Mouse (Mus musculus): ENCODE measurements around the gene Ufc1. TPM values are rescaled to one million over a fixed set of nuclear protein-coding genes. Genes with fewer than 3 reads are reported as not detected.
"Not testable (repeated sequence)": the region's sequence is repeated elsewhere in the genome, so short reads cannot be mapped to it uniquely, and the experiment has no call there.

Ufc1 gene
- polyA plus RNA-seq, 1 experiment = 97.6 TPM

DNA sequence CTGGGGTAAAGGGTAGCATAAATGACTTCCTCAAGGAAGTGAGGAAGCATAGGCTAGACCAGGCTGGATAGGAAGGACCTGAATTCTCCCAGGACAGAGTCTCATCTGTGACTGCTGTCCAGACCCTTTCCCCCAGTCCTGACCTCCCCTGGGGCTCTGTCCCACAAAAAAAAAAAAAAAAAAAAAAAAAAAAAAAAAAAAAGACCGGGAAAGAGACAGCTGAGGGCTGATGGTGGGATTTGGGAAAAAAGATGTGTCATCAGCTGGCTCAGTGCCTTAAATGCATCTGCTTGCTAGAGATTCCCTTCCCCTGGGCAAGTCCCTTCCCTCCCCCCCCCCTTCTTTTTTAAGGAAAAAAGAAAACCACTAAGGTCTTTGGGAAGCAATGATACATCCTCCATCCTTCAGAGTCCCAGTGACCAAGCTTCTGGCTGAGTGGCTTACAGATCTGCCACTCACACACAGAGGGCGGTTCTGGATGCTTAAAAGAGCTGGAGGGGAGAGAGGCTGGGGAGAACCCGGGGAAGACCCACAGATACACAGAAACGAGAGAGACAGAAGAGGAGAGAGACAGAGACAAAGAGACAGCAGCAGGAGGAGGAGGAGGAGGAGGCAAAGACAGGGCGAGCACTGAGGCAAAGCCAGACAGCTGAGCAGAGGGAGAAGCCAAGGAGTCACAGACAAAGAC lies 44.8 kb downstream of the Ufc1 start, which contains the start of gene Adamts4:
Adamts4 (plus strand) TSS at position 509 of the 688 bp plus-strand sequence.
- Histone ChIP-seq H3K4me3 (replicated peaks) (peak within 1 kb of the TSS; percentile 4), H3K9me3 (no peaks in the 10 kb centered on the region), H3K36me3 (replicated peaks; ENCODE audit: low read length) (peaks cover 7% of the 10 kb centered on the region), H3K4me1 (peaks cover 77% of the 10 kb centered on the region), H3K27me3 (replicated peaks) (peaks cover 25% of the 10 kb centered on the region)
- no peak for TF ChIP-seq FLI1 (IDR thresholded peaks at IDR 0.05; ENCODE audit: low read length)
- TF ChIP-seq GATA1 (IDR thresholded peaks at IDR 0.05; ENCODE audit: borderline replicate concordance, low read length) = no peak

DNA sequence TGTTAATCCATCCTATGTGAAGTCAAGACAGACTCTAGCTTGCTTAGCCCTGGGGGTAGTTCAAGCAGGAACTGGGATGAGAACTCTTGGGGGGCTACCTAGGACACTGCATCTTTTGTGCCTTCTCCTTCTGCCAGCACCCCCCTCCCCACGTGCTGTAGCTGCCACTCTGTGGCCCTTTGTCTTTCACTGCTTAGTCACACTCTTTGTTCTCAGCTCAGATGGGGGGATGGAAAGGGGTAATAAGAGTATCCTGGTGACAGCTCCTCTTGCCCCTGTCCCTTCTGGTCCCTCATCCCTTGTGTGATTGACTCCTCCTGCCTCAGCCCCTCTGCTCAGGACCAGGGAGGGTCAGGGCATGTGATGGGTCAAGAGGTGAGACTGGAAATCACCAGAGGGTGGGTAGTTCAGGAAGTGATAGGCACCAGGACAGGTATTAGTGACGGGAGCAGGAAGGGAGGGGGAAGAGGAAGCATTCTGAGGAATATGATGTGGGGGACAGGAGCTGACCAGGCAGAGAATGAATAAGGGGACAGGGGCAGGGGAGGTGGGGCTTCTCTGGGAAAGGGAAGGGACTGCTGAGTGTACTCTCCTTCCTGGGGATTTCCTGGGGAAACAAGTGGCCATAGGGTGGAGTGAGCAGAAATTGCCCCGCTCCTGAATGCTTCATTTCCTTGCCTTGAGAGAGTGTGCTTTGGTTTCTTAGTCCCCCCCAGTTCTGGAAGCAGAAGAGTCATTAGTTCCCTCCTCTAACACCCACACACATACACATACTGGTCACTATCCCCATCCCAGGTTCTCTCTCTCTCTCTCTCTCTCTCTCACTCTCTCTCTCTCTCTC lies 46.2 kb downstream of the Ufc1 start:
- Histone ChIP-seq H3K4me3 (replicated peaks) (peak overlapping the region; percentile 97), H3K27me3 (replicated peaks) (peaks cover 17% of the 10 kb centered on the region), H3K9me3 (no peaks in the 10 kb centered on the region), H3K4me1 (peaks cover 74% of the 10 kb centered on the region), H3K36me3 (replicated peaks; ENCODE audit: low read length) (peaks cover 18% of the 10 kb centered on the region)
- no peak for TF ChIP-seq FLI1 (IDR thresholded peaks at IDR 0.05; ENCODE audit: low read length)
- no peak for TF ChIP-seq GATA1 (IDR thresholded peaks at IDR 0.05; ENCODE audit: borderline replicate concordance, low read length)

DNA sequence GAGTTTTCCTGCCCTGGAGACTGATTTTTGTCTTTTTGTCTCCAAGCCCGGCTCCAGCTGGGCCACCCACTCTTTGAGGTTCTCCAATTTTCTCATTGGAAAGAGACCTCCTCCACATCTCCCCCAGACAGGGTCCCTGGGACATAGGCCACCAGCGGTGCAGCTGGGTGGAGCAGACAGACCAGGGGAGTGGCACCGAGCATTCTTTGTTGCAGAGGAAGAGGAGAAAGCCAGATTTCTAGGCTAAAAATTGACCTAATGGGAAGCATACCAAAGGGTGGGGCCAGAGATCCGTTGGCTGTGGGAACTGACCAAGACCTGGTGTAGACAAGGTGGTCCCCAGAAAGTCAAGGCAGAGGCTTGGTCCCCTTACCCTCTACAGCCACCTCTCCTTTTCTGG lies 46.9 kb downstream of the Ufc1 start:
- peak overlapping the region; percentile 97 for H3K4me3 ChIP-seq (replicated peaks)
- peaks cover 76% of the 10 kb centered on the region for H3K4me1 ChIP-seq

DNA sequence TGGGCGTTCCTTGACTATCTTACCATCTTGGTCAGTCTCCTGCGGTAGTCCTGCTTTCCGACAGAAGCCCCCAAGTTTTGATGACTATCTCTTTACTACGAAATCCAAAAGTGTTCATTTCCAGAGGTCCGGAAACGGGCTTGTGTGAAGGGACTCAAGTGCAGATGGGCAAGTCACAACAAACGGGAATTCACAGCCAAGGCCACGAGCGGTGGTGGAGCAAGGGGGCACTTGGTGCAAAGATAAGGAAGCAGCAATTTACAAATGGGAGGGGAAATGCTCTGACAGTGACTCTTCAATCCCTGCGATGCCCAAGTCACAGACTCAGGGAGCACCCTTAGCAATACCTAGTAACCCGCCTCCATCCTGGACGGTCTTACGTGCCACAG lies 47.4 kb downstream of the Ufc1 start:
- Histone ChIP-seq H3K4me1 (peaks cover 72% of the 10 kb centered on the region), H3K4me3 (replicated peaks) (peak overlapping the region; percentile 97), H3K36me3 (replicated peaks; ENCODE audit: low read length) (peaks cover 30% of the 10 kb centered on the region), H3K27me3 (replicated peaks) (peaks cover 8% of the 10 kb centered on the region), H3K9me3 (no peaks in the 10 kb centered on the region)
- TF ChIP-seq FLI1 (IDR thresholded peaks at IDR 0.05; ENCODE audit: low read length) = no peak
- no peak for TF ChIP-seq GATA1 (IDR thresholded peaks at IDR 0.05; ENCODE audit: borderline replicate concordance, low read length)

More for the DNA sequence above, 46.9 kb downstream of the Ufc1 start:
- Histone ChIP-seq H3K9me3 (no peaks in the 10 kb centered on the region), H3K27me3 (replicated peaks) (peaks cover 12% of the 10 kb centered on the region), H3K36me3 (replicated peaks; ENCODE audit: low read length) (peaks cover 25% of the 10 kb centered on the region)
- no peak for TF ChIP-seq GATA1 (IDR thresholded peaks at IDR 0.05; ENCODE audit: borderline replicate concordance, low read length)
- TF ChIP-seq FLI1 (IDR thresholded peaks at IDR 0.05; ENCODE audit: low read length) = no peak

DNA sequence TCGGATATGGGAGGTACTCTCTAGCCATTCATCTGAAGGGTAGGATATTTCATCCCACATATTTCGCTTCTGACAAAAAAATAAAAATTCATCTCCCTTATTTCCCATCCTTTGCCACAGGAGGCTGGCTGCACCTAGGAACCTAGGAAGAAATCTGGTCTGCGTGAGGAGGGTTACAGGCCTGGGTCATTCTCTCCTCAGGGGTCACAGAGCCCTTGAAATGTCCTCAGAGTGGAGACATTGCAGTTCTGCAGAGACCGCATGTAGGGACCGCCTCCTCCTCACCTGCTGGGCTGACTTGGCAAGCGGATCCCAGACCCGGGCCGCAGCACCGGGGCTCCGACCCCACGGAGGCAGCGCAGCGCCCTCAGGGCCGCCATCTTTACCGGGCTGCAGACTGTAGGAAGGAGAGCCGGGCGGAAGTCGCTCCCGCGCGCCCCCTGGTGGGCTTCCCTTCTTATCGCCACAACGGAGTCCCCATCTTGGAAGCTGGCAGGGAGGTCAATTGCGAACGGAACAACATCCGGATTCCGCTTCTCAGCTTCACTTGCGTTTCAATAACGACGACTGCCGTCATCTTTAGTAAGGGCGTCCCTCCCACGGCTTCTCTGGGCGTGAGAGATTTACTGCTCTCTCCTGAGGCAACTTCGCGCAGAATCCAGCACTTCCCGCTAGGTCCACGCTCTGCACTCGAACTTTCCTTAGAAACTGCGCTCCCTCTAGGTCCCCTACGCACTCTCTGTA lies 47.9 kb downstream of the Ufc1 start:
- Histone ChIP-seq H3K4me1 (peaks cover 66% of the 10 kb centered on the region), H3K36me3 (replicated peaks; ENCODE audit: low read length) (peaks cover 34% of the 10 kb centered on the region), H3K27me3 (replicated peaks) (peaks cover 8% of the 10 kb centered on the region)

DNA sequence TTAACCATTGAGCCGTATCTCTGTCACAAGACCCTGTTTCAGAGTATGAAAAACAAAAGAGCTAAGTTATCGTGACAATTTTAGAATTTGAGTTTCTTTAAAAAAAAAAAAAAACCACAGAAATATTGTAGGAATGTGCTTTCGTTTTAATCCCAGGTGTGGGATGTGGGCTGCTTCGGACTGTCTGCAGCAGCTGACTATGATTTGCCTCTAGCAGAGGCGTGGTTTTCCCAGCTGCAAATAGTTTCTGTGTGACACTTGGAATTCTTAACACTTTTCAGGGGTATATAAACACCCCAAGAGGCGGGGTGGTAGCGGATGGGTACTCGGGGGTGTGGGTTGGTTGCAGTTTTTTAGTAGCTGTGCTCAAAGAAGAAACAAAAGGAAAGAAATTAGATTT lies 49.5 kb downstream of the Ufc1 start:
- Histone ChIP-seq H3K36me3 (replicated peaks; ENCODE audit: low read length) (peaks cover 49% of the 10 kb centered on the region), H3K4me3 (replicated peaks) (no peak overlapping the region), H3K4me1 (peaks cover 56% of the 10 kb centered on the region), H3K9me3 (no peaks in the 10 kb centered on the region), H3K27me3 (replicated peaks) (no peaks in the 10 kb centered on the region)
- no peak for TF ChIP-seq GATA1 (IDR thresholded peaks at IDR 0.05; ENCODE audit: borderline replicate concordance, low read length)
- TF ChIP-seq FLI1 (IDR thresholded peaks at IDR 0.05; ENCODE audit: low read length) = no peak

More for the DNA sequence above, 47.9 kb downstream of the Ufc1 start:
- Histone ChIP-seq H3K9me3 (no peaks in the 10 kb centered on the region), H3K4me3 (replicated peaks) (peak overlapping the region; percentile 97)
- TF ChIP-seq FLI1 (IDR thresholded peaks at IDR 0.05; ENCODE audit: low read length) = no peak
- TF ChIP-seq GATA1 (IDR thresholded peaks at IDR 0.05; ENCODE audit: borderline replicate concordance, low read length) = peak; percentile 6; the same call in 1 of the 3 replicates

DNA sequence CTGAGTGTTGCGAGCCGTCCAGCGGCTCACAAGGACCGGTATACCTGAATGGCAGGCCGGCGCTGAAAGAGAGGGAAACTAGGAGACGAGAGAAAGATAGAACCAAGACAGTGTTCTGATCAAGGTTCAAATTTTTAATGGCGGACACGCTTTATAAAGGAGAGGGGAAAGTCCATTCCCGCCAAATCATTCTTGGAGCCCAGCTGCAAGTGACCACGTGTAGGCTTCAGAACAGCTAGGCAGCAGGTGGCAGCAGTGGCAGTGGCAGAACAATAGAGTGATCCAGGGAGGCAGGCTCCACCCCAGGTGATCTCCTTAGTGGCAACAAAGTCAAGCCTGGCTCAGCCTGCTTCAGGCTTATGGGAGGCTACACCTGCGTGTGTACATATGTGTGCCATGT lies 52.9 kb downstream of the Ufc1 start:
- H3K4me3 ChIP-seq (replicated peaks); H3K9me3 ChIP-seq; H3K27me3 ChIP-seq (replicated peaks): not testable (repeated sequence)
- Histone ChIP-seq H3K36me3 (replicated peaks; ENCODE audit: low read length) (peaks cover 84% of the 10 kb centered on the region), H3K4me1 (peaks cover 36% of the 10 kb centered on the region)

DNA sequence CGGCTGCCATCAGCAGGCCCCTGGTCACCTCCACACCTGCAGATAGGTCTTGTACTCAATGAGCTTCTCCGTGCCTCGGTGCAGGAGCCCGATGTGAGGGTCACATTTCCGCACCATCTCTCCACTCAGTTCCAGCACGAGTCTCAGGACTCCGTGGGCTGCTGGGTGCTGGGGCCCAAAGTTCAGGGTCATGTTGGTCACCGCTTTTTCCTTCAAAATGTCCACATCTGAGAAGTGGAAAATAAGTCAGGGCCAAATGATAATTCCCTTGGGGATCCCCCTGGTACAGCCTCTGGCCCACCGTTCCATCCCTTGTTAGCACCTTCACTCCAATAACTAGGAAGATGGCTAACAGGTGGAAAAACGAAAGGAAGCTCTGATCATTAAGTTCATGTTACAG lies 53.9 kb downstream of the Ufc1 start:
- no peak overlapping the region for H3K4me3 ChIP-seq (replicated peaks)
- H3K36me3 ChIP-seq (replicated peaks; ENCODE audit: low read length) = peaks cover 93% of the 10 kb centered on the region
- no peaks in the 10 kb centered on the region for H3K27me3 ChIP-seq (replicated peaks)
- no peaks in the 10 kb centered on the region for H3K9me3 ChIP-seq
- H3K4me1 ChIP-seq = peaks cover 35% of the 10 kb centered on the region
- TF ChIP-seq GATA1 (IDR thresholded peaks at IDR 0.05; ENCODE audit: borderline replicate concordance, low read length) = no peak
- TF ChIP-seq FLI1 (IDR thresholded peaks at IDR 0.05; ENCODE audit: low read length) = no peak

DNA sequence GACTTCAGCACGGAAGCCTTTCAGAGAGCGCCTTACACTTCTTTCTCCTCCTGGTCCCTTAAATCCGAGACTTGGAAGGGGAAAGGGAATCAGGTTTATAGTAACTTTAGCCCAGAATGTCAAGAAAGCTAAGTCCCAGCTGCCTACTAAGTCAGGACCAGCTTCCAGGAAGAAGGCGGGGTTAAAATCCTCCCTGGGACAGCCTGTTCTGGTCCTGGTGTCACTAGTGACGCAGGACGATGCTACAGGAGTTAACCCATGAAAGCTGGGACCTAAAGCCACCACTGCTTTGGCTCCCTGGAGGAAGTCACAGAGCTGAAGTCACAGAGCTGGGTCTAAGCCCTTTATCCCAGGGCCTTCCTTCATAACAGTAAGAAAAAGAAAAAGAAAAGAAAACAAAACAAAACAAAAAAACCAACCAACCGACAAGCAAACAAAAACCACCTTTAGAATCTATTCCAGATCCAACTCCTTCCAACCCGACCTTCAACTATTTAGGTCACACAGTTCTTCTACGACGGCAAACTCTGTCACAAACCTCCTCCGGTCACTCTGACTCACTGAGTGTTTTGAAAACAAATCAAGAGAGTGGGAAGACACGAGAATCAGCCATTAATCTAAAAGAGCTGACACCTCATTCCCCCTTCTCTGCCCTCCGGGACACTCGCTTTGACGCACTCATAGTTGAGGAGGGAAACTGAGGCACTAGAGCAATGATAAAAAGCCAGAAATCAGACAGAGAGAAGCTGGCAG lies 54.7 kb downstream of the Ufc1 start:
- Histone ChIP-seq H3K9me3 (no peaks in the 10 kb centered on the region), H3K4me3 (replicated peaks) (no peak overlapping the region), H3K4me1 (peaks cover 34% of the 10 kb centered on the region), H3K27me3 (replicated peaks) (no peaks in the 10 kb centered on the region), H3K36me3 (replicated peaks; ENCODE audit: low read length) (peaks cover 94% of the 10 kb centered on the region)
- TF ChIP-seq GATA1 (IDR thresholded peaks at IDR 0.05; ENCODE audit: borderline replicate concordance, low read length) (no peak), FLI1 (IDR thresholded peaks at IDR 0.05; ENCODE audit: low read length) (no peak)

Other genes with a start within 250 kb of the Ufc1 start
- 9.2 TPM in 1 of 2 replicates, not detected in the other for gene Fcgr3, start 230.1 kb downstream of the Ufc1 start, polyA plus RNA-seq (2012; ENCODE audit: insufficient read depth, low replicate concordance)
- not detected in 2 replicates for gene Cfap126, start 181.1 kb downstream of the Ufc1 start, polyA plus RNA-seq (2012; ENCODE audit: insufficient read depth, low replicate concordance)
- 22.4 and 93.6 TPM in 2 replicates for gene Sdhc, start 144.4 kb downstream of the Ufc1 start, polyA plus RNA-seq (2012; ENCODE audit: insufficient read depth, low replicate concordance)
- gene Mpz, start 144.3 kb downstream of the Ufc1 start, polyA plus RNA-seq (2012; ENCODE audit: insufficient read depth, low replicate concordance) = 3.7 TPM in 1 of 2 replicates, not detected in the other
- gene Pcp4l1, start 98.8 kb downstream of the Ufc1 start, polyA plus RNA-seq (2012; ENCODE audit: insufficient read depth, low replicate concordance) = 28.3 and 28.5 TPM in 2 replicates
- not detected in 2 replicates for gene Nr1i3, start 81.1 kb downstream of the Ufc1 start, polyA plus RNA-seq (2012; ENCODE audit: insufficient read depth, low replicate concordance)
- 22.7 and 24.1 TPM in 2 replicates for gene Tomm40l, start 72.5 kb downstream of the Ufc1 start, polyA plus RNA-seq (2012; ENCODE audit: insufficient read depth, low replicate concordance)
- gene Apoa2, start 70.0 kb downstream of the Ufc1 start, polyA plus RNA-seq (2012; ENCODE audit: insufficient read depth, low replicate concordance) = not detected in 2 replicates
- 12.9 and 57.4 TPM in 2 replicates for gene Fcer1g, start 60.7 kb downstream of the Ufc1 start, polyA plus RNA-seq (2012; ENCODE audit: insufficient read depth, low replicate concordance)
- 0.50 TPM in 1 of 2 replicates, not detected in the other for gene Adamts4, start 44.6 kb downstream of the Ufc1 start, polyA plus RNA-seq (2012; ENCODE audit: insufficient read depth, low replicate concordance)
- 24.9 and 49.7 TPM in 2 replicates for gene Ndufs2, start 43.6 kb downstream of the Ufc1 start, polyA plus RNA-seq (2012; ENCODE audit: insufficient read depth, low replicate concordance)
- 20.5 and 20.6 TPM in 2 replicates for gene B4galt3, start 24.7 kb downstream of the Ufc1 start, polyA plus RNA-seq (2012; ENCODE audit: insufficient read depth, low replicate concordance)
- 17.0 and 28.8 TPM in 2 replicates for gene Ppox, start 13.8 kb downstream of the Ufc1 start, polyA plus RNA-seq (2012; ENCODE audit: insufficient read depth, low replicate concordance)
- gene Usp21, start 7.0 kb downstream of the Ufc1 start, polyA plus RNA-seq (2012; ENCODE audit: insufficient read depth, low replicate concordance) = 33.2 and 67.7 TPM in 2 replicates
- gene Dedd, start 34.1 kb upstream of the Ufc1 start, polyA plus RNA-seq (2012; ENCODE audit: insufficient read depth, low replicate concordance) = 19.6 and 45.4 TPM in 2 replicates
- gene Nit1, start 50.6 kb upstream of the Ufc1 start, polyA plus RNA-seq (2012; ENCODE audit: insufficient read depth, low replicate concordance) = 3.2 and 6.1 TPM in 2 replicates
- 1.3 and 11.9 TPM in 2 replicates for gene Pfdn2, start 50.6 kb upstream of the Ufc1 start, polyA plus RNA-seq (2012; ENCODE audit: insufficient read depth, low replicate concordance)
- gene Klhdc9, start 65.8 kb upstream of the Ufc1 start, polyA plus RNA-seq (2012; ENCODE audit: insufficient read depth, low replicate concordance) = not detected in 2 replicates
- gene Nectin4, start 75.1 kb upstream of the Ufc1 start, polyA plus RNA-seq (2012; ENCODE audit: insufficient read depth, low replicate concordance) = 0.44 TPM in 1 of 2 replicates, not detected in the other
- 5.2 and 12.3 TPM in 2 replicates for gene Arhgap30, start 93.9 kb upstream of the Ufc1 start, polyA plus RNA-seq (2012; ENCODE audit: insufficient read depth, low replicate concordance)
- 18.5 and 37.8 TPM in 2 replicates for gene Usf1, start 116.3 kb upstream of the Ufc1 start, polyA plus RNA-seq (2012; ENCODE audit: insufficient read depth, low replicate concordance)
- not detected in 2 replicates for gene Tstd1, start 123.8 kb upstream of the Ufc1 start, polyA plus RNA-seq (2012; ENCODE audit: insufficient read depth, low replicate concordance)
- gene F11r, start 142.5 kb upstream of the Ufc1 start, polyA plus RNA-seq (2012; ENCODE audit: insufficient read depth, low replicate concordance) = 21.9 and 94.2 TPM in 2 replicates
- gene Alyref2, start 208.5 kb upstream of the Ufc1 start, polyA plus RNA-seq (2012; ENCODE audit: insufficient read depth, low replicate concordance) = 4.6 and 9.8 TPM in 2 replicates
- 0.94 TPM in 1 of 2 replicates, not detected in the other for gene Itln1, start 240.3 kb upstream of the Ufc1 start, polyA plus RNA-seq (2012; ENCODE audit: insufficient read depth, low replicate concordance)

Data from megakaryocyte, embryonic 14.5 days (primary cell).